9 mouse cellular contexts compared by ENCODE assay signal in genomic region chr6:120592705-120593104, GRCm38 (mm10).
DNase-seq lines count a peak whose midpoint lies in the region; ATAC-seq and TF ChIP-seq lines count a peak whose summit lies in the region.
"Had no signal": no experiment of that assay in that cellular context is flagged by ENCODE, and none has a peak within 500 bp of the region (broad histone marks: within the 10 kb centered on the region; RNA-seq: fewer than 3 reads in every experiment).

No protein-coding gene starts in this region.

- no peak overlapping the region for H3K27ac ChIP-seq in heart, embryonic 14.5 days (replicated peaks in 1 of 2; ENCODE audit: control insufficient read depth in 1 of 2, insufficient read depth in 1 of 2, low read depth in 2 of 2, low read length in 2 of 2)
- no peak overlapping the region for H3K27ac ChIP-seq in CH12.LX (ENCODE audit: insufficient read depth, low read depth)
- no peak overlapping the region for H3K27ac ChIP-seq in intestine, postnatal 0 days (ENCODE audit: low read depth, low read length)
- H3K27ac ChIP-seq: macrophage had no signal

- no peak for TF ChIP-seq CTCF in CH12.LX (conservative IDR thresholded peaks at IDR 0.05 in 1 of 2, IDR thresholded peaks at IDR 0.05 in 1 of 2; ENCODE audit: low read depth in 2 of 2, low read length in 2 of 2)
- TF ChIP-seq CTCF in intestine, postnatal 0 days (IDR thresholded peaks at IDR 0.05; ENCODE audit: low read depth) = no peak

- in situ Hi-C loops in CH12.LX (cut with MboI; ENCODE audit: low pct_ligation_motif_present, low pct_unique_long_range_greater_than_20kb, low sequenced_read_pairs) = no loop called here

- no peak overlapping the region for H3K9ac ChIP-seq in heart, embryonic 14.5 days (ENCODE audit: low read length)
- H3K9ac ChIP-seq in CH12.LX (ENCODE audit: insufficient read depth, low read depth) = 0 out of 2 replicates have a peak overlapping the region, but pooled peaks have one; percentile 2
- H3K9ac ChIP-seq in intestine, postnatal 0 days (ENCODE audit: low read depth, low read length) = no peak overlapping the region

- no peak for DNase-seq in heart, postnatal 14 days
- DNase-seq in CH12.LX (ENCODE audit: extremely low read depth) = no peak
- DNase-seq in cerebellum, postnatal 14 days = peak; percentile 54 to 57
- DNase-seq in adrenal gland, postnatal 36 days = no peak
- DNase-seq in right cerebral cortex, postnatal 36 days (ENCODE audit: low spot score in 2 of 2) = no peak

- TF ChIP-seq POLR2A in CH12.LX (IDR thresholded peaks at IDR 0.05; ENCODE audit: low read depth, low read length) = no peak

- dilution Hi-C loops in CH12.LX (cut with MboI; ENCODE audit: extremely low pct_ligation_motif_present, extremely low pct_unique_long_range_greater_than_20kb, low sequenced_read_pairs) = no loop called here

- no peak for TF ChIP-seq RAD21 in CH12.LX (IDR thresholded peaks at IDR 0.05; ENCODE audit: low read depth, low read length)

- H3K27me3 ChIP-seq in heart, embryonic 14.5 days (ENCODE audit: control insufficient read depth, insufficient read depth, low read length) = no peaks in the 10 kb centered on the region; the same call in 1 of the 2 replicates
- H3K27me3 ChIP-seq in CH12.LX (replicated peaks) = no peaks in the 10 kb centered on the region
- H3K27me3 ChIP-seq in intestine, postnatal 0 days (replicated peaks; ENCODE audit: control insufficient read depth, insufficient read depth, low read length) = no peaks in the 10 kb centered on the region

- H3K4me3 ChIP-seq in heart, embryonic 14.5 days (ENCODE audit: control insufficient read depth in 1 of 2, insufficient read depth in 1 of 2, low read depth in 1 of 2, low read length in 2 of 2) = no peak overlapping the region
- H3K4me3 ChIP-seq in CH12.LX (replicated peaks in 1 of 3; ENCODE audit: low read depth in 2 of 3, low read length in 2 of 3, poor library complexity in 1 of 3) = no peak overlapping the region
- no peak overlapping the region for H3K4me3 ChIP-seq in intestine, postnatal 0 days (ENCODE audit: low read depth, low read length)

- H3K36me3 ChIP-seq in heart, embryonic 14.5 days (ENCODE audit: control insufficient read depth, insufficient read depth, low read length) = no peaks in the 10 kb centered on the region
- no peaks in the 10 kb centered on the region for H3K36me3 ChIP-seq in CH12.LX (replicated peaks in 1 of 2; ENCODE audit: control insufficient read depth in 1 of 2, insufficient read depth in 1 of 2, low read length in 1 of 2)
- H3K36me3 ChIP-seq in intestine, postnatal 0 days (ENCODE audit: control insufficient read depth, insufficient read depth) = no peaks in the 10 kb centered on the region

- no peak for ATAC-seq in heart, embryonic 14.5 days (ENCODE audit: insufficient number of reproducible peaks, insufficient read depth, low FRiP score, low read depth)
- no peak for ATAC-seq in intestine, postnatal 0 days
- no peak for ATAC-seq in megakaryocyte, adult 5-6 weeks (ENCODE audit: poor library complexity, severe bottlenecking)

- WGBS in heart, embryonic 14.5 days = 35% methylated on average over 7 of the region's 7 CpGs
- 40% methylated on average over 7 of the region's 7 CpGs for WGBS in intestine, postnatal 0 days

- H3K9me3 ChIP-seq in heart, embryonic 14.5 days (ENCODE audit: control insufficient read depth, low read length) = no peaks in the 10 kb centered on the region
- no peaks in the 10 kb centered on the region for H3K9me3 ChIP-seq in CH12.LX (replicated peaks; ENCODE audit: low read length)
- no peaks in the 10 kb centered on the region for H3K9me3 ChIP-seq in intestine, postnatal 0 days (ENCODE audit: control insufficient read depth)

- peak overlapping the region; percentile 35 for H3K4me2 ChIP-seq in heart, embryonic 14.5 days (ENCODE audit: low read length)
- H3K4me2 ChIP-seq in CH12.LX (ENCODE audit: insufficient read depth, low read depth, poor library complexity, severe bottlenecking) = no peak overlapping the region
- peak overlapping the region; percentile 37 for H3K4me2 ChIP-seq in intestine, postnatal 0 days (replicated peaks; ENCODE audit: low read depth)

- H3K4me1 ChIP-seq in heart, embryonic 14.5 days (ENCODE audit: control insufficient read depth in 2 of 2, insufficient read depth in 2 of 2, low read length in 2 of 2) = peaks cover 11 to 16% of the 10 kb centered on the region in 2 experiments
- peaks cover 19 to 54% of the 10 kb centered on the region in 2 experiments for H3K4me1 ChIP-seq in CH12.LX (ENCODE audit: control insufficient read depth in 1 of 2, insufficient read depth in 2 of 2)
- H3K4me1 ChIP-seq in intestine, postnatal 0 days (replicated peaks; ENCODE audit: control insufficient read depth, insufficient read depth, low read length) = no peaks in the 10 kb centered on the region; the same call in 1 of the 2 replicates

- intact Hi-C loops in heart, postnatal 14 days (cut with DNase I) = no loop called here

- no peaks in the 10 kb centered on the region for H3K79me2 ChIP-seq in CH12.LX (replicated peaks; ENCODE audit: control insufficient read depth, extremely low read depth, insufficient read depth, poor library complexity, severe bottlenecking)

- no peak for TF ChIP-seq EP300 in CH12.LX (IDR thresholded peaks at IDR 0.05; ENCODE audit: low read length)

TF ChIP-seq in CH12.LX, 34 proteins besides CTCF, POLR2A, EP300 and RAD21:
- TF ChIP-seq MXI1 (IDR thresholded peaks at IDR 0.05; ENCODE audit: low read depth, low read length) (no peak), IRF4 (IDR thresholded peaks at IDR 0.05; ENCODE audit: low read depth, low read length) (no peak), ZMIZ1 (IDR thresholded peaks at IDR 0.05; ENCODE audit: low read depth, low read length) (no peak), KAT2A (IDR thresholded peaks at IDR 0.05; ENCODE audit: insufficient replicate concordance, low read length) (no peak), BHLHE40 (IDR thresholded peaks at IDR 0.05; ENCODE audit: low read depth, low read length) (no peak), NRF1 (IDR thresholded peaks at IDR 0.05; ENCODE audit: low read depth, low read length) (no peak), E2F4 (IDR thresholded peaks at IDR 0.05; ENCODE audit: insufficient replicate concordance, low read depth, low read length) (no peak), TBP (conservative IDR thresholded peaks at IDR 0.05; ENCODE audit: low read depth, low read length) (no peak), RCOR1 (conservative IDR thresholded peaks at IDR 0.05; ENCODE audit: low read depth, low read length) (no peak), SIN3A (IDR thresholded peaks at IDR 0.05; ENCODE audit: low read length) (no peak), ETS1 (conservative IDR thresholded peaks at IDR 0.05; ENCODE audit: low read depth, low read length) (no peak), SMC3 (IDR thresholded peaks at IDR 0.05; ENCODE audit: low read depth, low read length) (no peak), JUND (conservative IDR thresholded peaks at IDR 0.05; ENCODE audit: low read depth, low read length) (no peak), MAX (IDR thresholded peaks at IDR 0.05; ENCODE audit: low read length) (no peak), NELFE (IDR thresholded peaks at IDR 0.05; ENCODE audit: low read depth, low read length) (no peak)

Comparison
In these comparisons a context has a peak if more than half of its experiments do, and no peak if none do; other contexts are left out.
1. DNase-seq: peak in cerebellum, postnatal 14 days (2 of 2); none in heart, postnatal 14 days (0 of 2), CH12.LX (single experiment), adrenal gland, postnatal 36 days (0 of 2) and right cerebral cortex, postnatal 36 days (0 of 2).